Mouse (Mus musculus) cerebellum, adult 2 months (tissue): ENCODE results near the gene Ppm1f. TPM values are rescaled to one million over a fixed set of nuclear protein-coding genes. Genes with fewer than 3 reads are reported as not detected.

Source experiments
- DNase-seq, 2 experiments: peaks; one replicate each; pipeline ENCODE4 v3.0.0; 2021
- H3K27ac ChIP-seq: fragments of 200-500 bp; 2 replicates; pipeline ENCODE4 v1.5.1; 2012; ENCODE audit warnings: low read length, control low read depth, inconsistent platforms; ENCODE audit not compliant: insufficient read depth
- H3K27me3 ChIP-seq: fragments of 200-500 bp; 2 replicates; pipeline ENCODE4 v1.6.1; 2012; ENCODE audit warnings: inconsistent platforms, mild to moderate bottlenecking, low read length, moderate library complexity; ENCODE audit not compliant: control insufficient read depth, insufficient read depth
- H3K4me1 ChIP-seq: fragments of 200-500 bp; 2 replicates; pipeline ENCODE4 v1.6.1; 2011; ENCODE audit warnings: low read length; ENCODE audit not compliant: control insufficient read depth, insufficient read depth
- H3K4me3 ChIP-seq: fragments of 200-500 bp; replicated peaks from 2 replicates; pipeline ENCODE3; 2011; ENCODE audit warnings: mild to moderate bottlenecking, low read depth, low read length, control low read depth; ENCODE audit not compliant: insufficient read depth
- CTCF ChIP-seq: fragments of 200-500 bp; IDR thresholded peaks from 2 replicates; pipeline ENCODE4 v1.5.1; 2011; ENCODE audit warnings: low read depth, mild to moderate bottlenecking, control low read depth, low read length, moderate library complexity, borderline replicate concordance; ENCODE audit not compliant: insufficient read depth
- POLR2A ChIP-seq: fragments of 200-500 bp; IDR thresholded peaks from 2 replicates; pipeline ENCODE4 v1.6.1; 2011; ENCODE audit warnings: low read length, control low read depth, borderline replicate concordance; ENCODE audit not compliant: insufficient read depth
- WGBS: fragments of 180-500 bp; shearing (Covaris S2); methylation state at CpG from one replicate; pipeline ENCODE4 v1.1.7; 2018; 5-methylcytosine and 5-hydroxymethylcytosine counted together
- polyA plus RNA-seq: library from polyadenylated mRNA; depleted of rRNA; stranded (reverse); fragments of >200 nt; gene quantifications from 2 replicates; pipeline ENCODE4 v1.2.3, GENCODE M21; 2012

Ppm1f gene
- polyA plus RNA-seq, 1 experiment, result 36.4 TPM

DNA sequence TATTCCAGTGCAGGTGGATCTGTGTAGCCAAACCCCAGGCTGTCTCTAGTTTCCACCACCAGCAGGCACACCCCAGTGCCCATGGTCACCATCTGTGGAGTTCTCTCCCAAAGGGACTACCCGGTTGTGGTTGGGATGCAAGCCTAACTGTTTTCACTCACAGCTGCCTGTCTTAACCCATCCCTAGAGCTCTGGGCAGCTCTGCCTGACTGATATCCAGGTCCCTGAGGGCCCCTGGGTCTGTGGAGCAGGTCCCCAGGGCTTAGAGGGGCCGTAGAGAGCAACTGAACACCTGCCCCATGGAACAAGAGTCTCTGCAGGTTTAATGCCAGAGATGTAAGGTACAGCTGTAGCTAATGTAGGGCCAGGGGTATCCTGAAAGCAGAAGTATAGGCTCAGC, 32.3 kb upstream of the Ppm1f start, which contains the start of gene Igll1:
Gene Igll1, minus strand, starts transcription at position 8 of the 400 bp plus-strand sequence.
- TF ChIP-seq CTCF, result no peak
- TF ChIP-seq POLR2A, result no peak

DNA sequence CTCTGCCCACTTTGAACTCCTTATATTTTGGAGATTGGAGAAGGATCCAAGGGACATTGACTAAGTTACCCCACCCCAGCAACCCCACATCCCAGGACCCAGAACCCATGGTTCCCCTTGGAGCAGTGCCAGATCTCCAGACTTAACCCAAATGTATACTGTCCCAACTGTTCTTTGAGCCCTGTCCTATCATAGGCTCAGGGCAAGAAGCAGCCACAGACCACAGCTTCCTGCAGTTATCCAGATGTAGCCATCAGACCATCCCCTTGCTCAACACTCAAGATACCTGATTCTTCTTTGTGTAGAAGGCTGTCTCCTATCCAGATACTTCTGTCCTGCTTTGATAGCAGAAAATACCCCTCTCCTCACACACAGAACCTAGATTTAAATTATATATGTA, 31.1 kb upstream of the Ppm1f start:
- no peak overlapping the region for H3K27ac ChIP-seq
- no peak overlapping the region for H3K4me3 ChIP-seq
- H3K27me3 ChIP-seq, result no peaks in the 10 kb centered on the region
- H3K4me1 ChIP-seq, result no peaks in the 10 kb centered on the region
- no peak for TF ChIP-seq POLR2A
- TF ChIP-seq CTCF, result no peak
- DNase-seq, result no peak

More for the DNA sequence above, 32.3 kb upstream of the Ppm1f start, which contains the start of gene Igll1:
- H3K4me1 ChIP-seq, result no peaks in the 10 kb centered on the region
- H3K4me3 ChIP-seq, result no peak within 1 kb of the TSS
- DNase-seq, result no peak
- no peaks in the 10 kb centered on the region for H3K27me3 ChIP-seq
- 52% methylated on average over 2 of the region's 2 CpGs for WGBS
- no peak within 1 kb of the TSS for H3K27ac ChIP-seq

DNA sequence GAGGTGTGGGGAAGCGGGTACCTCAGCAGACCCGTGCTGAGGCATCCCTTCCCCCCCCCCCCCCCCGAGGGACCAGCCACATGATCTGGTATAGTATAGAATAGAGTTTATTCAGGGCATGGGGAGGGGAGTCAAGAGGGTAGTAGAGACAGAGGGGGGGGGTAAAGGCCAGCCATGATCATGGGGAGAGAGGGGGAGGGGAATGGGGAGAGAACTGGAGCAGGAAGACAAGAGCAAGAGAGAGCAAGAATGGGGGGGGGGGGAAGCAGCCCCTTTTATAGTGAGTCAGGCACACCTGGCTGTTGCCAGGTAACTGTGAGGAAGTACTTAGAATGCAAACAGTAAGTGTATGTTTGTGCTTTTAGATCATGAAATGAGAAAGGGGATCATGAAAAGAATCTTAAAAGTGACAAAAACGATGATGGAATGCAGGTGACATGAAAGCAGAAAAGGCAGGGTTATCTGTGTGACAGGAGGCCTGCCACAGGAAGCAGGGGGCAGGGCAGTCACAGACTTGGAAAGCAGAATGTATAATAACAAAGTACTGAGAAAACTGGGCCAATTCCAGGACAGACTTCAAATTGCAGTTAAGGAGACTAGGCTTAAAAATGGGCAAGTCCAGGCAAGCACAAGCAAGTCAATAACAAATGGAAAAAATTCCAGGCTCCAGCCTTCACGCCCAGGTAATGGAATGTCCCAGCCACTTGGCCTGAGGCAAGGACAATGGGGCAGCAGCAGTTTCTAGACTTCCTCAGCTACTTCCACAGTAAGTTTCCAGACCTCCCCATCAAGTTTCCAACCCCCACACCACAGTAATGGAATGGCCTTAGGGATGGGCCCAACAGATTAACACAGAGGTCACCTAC, 30.3 kb upstream of the Ppm1f start:
- Histone ChIP-seq H3K4me3 (no peak overlapping the region), H3K4me1 (no peaks in the 10 kb centered on the region), H3K27me3 (no peaks in the 10 kb centered on the region), H3K27ac (no peak overlapping the region)
- 52% methylated on average over 5 of the region's 5 CpGs for WGBS
- no peak for DNase-seq
- TF ChIP-seq POLR2A, result no peak
- no peak for TF ChIP-seq CTCF

DNA sequence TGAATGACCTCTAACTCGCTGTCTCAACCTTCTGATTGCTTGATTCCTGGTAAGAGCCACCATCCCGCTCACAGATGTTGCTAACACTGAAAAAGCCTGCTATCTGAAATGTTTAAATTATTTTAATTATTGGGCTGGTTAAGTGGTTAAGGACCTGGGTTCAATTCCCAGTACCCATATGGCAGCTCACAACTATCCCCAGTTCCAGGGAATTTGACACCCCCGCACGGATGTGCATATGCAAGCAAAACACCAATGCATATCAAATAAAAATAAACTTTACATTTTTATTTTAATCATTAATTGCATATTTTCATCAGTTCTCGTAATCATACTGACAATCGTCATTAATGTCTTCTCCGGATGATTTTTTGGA, 26.0 kb upstream of the Ppm1f start:
- 30% methylated on average over 7 of the region's 7 CpGs for WGBS
- TF ChIP-seq POLR2A (no peak), CTCF (no peak)

DNA sequence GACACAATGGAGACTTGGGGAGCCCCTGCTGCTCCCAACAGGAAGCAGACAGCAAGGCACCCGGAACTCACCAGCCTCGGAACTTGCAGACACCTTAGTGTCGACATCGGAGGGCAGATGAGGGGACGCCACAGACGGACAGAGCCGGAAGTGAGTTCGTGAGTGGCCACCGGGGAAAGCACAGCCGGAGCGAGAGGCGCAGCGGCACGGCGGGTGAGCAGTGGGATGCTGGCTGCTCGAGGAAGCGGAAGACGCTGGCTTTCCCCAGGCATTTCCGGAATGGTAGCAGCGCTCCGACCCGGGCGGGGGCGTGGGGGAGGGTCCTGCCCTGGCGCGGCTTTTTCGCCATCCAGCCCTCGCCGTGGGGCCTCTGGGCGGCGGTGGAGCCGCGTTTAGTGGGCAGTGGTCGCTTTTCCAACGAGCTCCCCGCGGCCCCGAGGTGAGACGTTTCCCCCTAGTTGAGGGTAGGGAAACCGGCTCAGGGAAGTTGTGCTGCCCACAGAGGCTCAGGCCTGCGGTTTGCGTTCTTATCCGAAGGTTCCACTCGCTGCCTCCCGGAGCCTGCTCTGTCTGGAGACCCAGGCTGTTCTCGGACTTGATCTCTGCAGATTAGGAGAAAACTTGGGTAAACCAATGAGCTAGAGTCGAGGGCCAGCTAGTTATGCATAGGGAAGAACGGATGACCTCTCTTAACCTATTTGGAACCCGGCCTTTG, 25.5 kb upstream of the Ppm1f start, which contains the start of the genes Top3b and Vpreb1:
Gene Top3b, plus strand, starts transcription at position 120 of the 715 bp plus-strand sequence.
Gene Vpreb1, minus strand, starts transcription at position 227 of the 715 bp plus-strand sequence.
- peak; percentile 89 to 90 for DNase-seq
- H3K27me3 ChIP-seq, result no peaks in the 10 kb centered on the region
- WGBS, result under 1% methylated on average over 49 of the region's 49 CpGs
- peak within 1 kb of the TSS; percentile 72 for H3K4me3 ChIP-seq
- TF ChIP-seq CTCF, result no peak
- TF ChIP-seq POLR2A, result peak; percentile 72
- H3K27ac ChIP-seq, result peak within 1 kb of the TSS; percentile 17
- H3K4me1 ChIP-seq, result no peaks in the 10 kb centered on the region; the same call in 1 of the 2 replicates

More for the DNA sequence above, 26.0 kb upstream of the Ppm1f start:
- Histone ChIP-seq H3K4me3 (peak overlapping the region; percentile 72), H3K4me1 (no peaks in the 10 kb centered on the region; the same call in 1 of the 2 replicates), H3K27me3 (no peaks in the 10 kb centered on the region), H3K27ac (no peak overlapping the region)
- DNase-seq, result no peak

DNA sequence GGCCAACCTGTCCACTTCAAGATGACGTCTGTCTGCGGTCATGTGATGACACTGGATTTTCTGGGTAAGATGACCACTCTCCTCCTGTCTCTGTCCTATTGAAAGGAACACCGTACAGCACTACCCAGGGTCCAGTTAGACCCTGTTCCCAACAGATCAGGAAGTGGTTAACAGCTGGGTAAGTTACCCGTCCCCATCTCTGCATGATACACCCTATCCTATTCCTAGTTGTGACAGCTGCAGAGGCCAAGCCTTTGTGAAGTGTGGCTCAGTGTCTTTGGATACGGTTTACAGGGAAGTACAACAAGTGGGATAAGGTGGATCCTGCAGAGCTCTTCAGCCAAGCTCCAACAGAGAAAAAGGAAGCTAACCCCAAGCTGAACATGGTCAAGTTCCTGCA, 17.2 kb upstream of the Ppm1f start:
- WGBS, result 83% methylated on average over 5 of the region's 5 CpGs
- no peaks in the 10 kb centered on the region for H3K4me1 ChIP-seq
- H3K27me3 ChIP-seq, result no peaks in the 10 kb centered on the region
- no peak overlapping the region for H3K27ac ChIP-seq
- no peak for DNase-seq
- no peak overlapping the region for H3K4me3 ChIP-seq
- TF ChIP-seq CTCF (no peak), POLR2A (no peak)

DNA sequence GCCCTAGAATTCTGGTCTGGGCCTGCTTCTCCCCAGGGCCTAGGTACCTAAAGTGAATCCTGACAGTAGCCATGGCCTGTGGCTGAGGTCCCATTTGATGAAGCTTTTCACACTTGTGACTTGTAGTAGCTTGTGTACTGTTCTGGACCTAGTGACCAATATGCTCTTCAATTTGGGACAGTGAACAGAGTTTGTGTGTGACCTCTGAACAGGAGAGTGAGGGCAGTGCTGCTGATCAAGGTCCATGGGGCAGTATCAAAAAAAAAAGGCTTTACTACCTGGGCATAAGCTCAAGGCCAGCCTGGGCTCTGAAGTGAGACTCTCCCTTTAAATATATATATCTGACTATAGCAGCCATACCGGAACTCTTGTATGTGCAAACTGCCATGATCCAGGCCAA, 7.9 kb upstream of the Ppm1f start:
- no peak overlapping the region for H3K27ac ChIP-seq
- no peaks in the 10 kb centered on the region for H3K27me3 ChIP-seq
- WGBS, result 81% methylated on average over 1 of the region's 1 CpGs
- H3K4me1 ChIP-seq, result no peaks in the 10 kb centered on the region
- TF ChIP-seq POLR2A, result no peak
- no peak for DNase-seq
- H3K4me3 ChIP-seq, result no peak overlapping the region

DNA sequence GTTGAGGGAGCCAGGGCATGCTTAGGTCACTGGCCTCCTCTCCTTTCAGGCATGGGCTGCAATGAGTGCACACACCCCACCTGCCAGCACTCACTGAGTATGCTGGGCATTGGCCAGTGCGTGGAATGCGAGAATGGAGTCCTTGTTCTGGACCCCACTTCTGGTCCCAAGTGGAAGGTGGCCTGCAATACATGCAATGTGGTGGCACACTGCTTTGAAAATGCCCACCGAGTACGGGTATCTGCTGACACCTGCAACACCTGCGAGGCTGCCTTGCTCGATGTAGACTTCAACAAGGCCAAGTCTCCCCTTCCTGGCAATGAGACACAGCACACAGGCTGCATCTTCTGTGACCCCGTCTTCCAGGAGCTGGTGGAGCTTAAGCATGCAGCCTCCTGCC, 3.9 kb upstream of the Ppm1f start:
- H3K4me3 ChIP-seq, result no peak overlapping the region
- H3K4me1 ChIP-seq, result peaks cover 3% of the 10 kb centered on the region; the same call in 1 of the 2 replicates
- TF ChIP-seq POLR2A (no peak), CTCF (no peak)
- 94% methylated on average over 7 of the region's 7 CpGs for WGBS
- H3K27me3 ChIP-seq, result no peaks in the 10 kb centered on the region
- DNase-seq, result no peak
- H3K27ac ChIP-seq, result no peak overlapping the region
